Mouse (Mus musculus) liver, embryonic 14.5 days (tissue): ENCODE data around the gene Mta2.

ENCODE experiments used
- CTCF ChIP-seq: IDR thresholded peaks from 2 replicates; pipeline ENCODE4 v1.5.1; 2016; ENCODE audit warnings: antibody characterized with exemption, low read depth, control low read depth
- EP300 ChIP-seq: IDR thresholded peaks from 2 replicates; pipeline ENCODE4 v1.6.1; 2016; ENCODE audit warnings: antibody characterized with exemption, low read depth

DNA sequence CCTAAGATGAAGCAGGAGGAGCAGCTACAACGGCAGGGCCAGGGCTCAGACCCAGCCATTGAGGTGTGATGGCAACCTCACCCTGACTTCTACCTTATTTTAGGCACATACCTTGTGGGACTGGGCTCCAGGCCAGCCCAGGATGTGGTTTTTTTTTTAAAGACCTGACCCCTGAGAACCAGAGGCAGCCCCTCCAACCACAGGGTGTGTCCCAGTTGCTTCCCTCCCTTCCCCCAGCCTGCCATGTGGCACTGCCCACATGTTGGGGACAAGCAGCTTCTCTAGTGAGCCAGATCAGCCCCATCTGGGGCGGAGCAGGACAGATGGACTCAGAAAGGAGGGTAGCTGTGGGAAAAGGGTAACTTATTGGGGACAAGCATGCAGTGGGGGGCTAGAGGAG lies 14.9 kb upstream of the Mta2 start:
- TF ChIP-seq CTCF (no peak), EP300 (no peak)
